Mouse (Mus musculus): ENCODE measurements around the gene Man1a. TPM values are rescaled to one million over a fixed set of nuclear protein-coding genes. Genes with fewer than 3 reads are reported as not detected.

Man1a gene
- total RNA-seq, 1 experiment from 2014 or later = 80.7 TPM

- no peak for DNase-seq
These were observed 62.2 kb downstream of the Man1a start for GRCm38 (mm10) chr10:54014116-54014758.

GRCm38 (mm10) chr10:54013143-54013791 is 63.1 kb downstream of the Man1a start:
- no peak for DNase-seq

GRCm38 (mm10) chr10:54009154-54009553 is 67.3 kb downstream of the Man1a start:
- DNase-seq = no peak

- DNase-seq = no peak
These were observed 69.5 kb downstream of the Man1a start for GRCm38 (mm10) chr10:54006868-54007267.

- no peak for DNase-seq
These were observed 70.6 kb downstream of the Man1a start for GRCm38 (mm10) chr10:54005847-54006246.

- DNase-seq = no peak
These were observed 73.5 kb downstream of the Man1a start for GRCm38 (mm10) chr10:54002936-54003335.

GRCm38 (mm10) chr10:53997301-53997700 is 79.1 kb downstream of the Man1a start:
- DNase-seq = no peak

- no peak for DNase-seq
These were observed 80.2 kb downstream of the Man1a start for GRCm38 (mm10) chr10:53996216-53996615.

- DNase-seq = no peak
These were observed 81.8 kb downstream of the Man1a start for GRCm38 (mm10) chr10:53994591-53994990.

- no peak for DNase-seq
These were observed 86.0 kb downstream of the Man1a start for GRCm38 (mm10) chr10:53990434-53990833.

- no peak for DNase-seq
These were observed 91.5 kb downstream of the Man1a start for GRCm38 (mm10) chr10:53984894-53985293.

GRCm38 (mm10) chr10:53984086-53984485 is 92.3 kb downstream of the Man1a start:
- no peak for DNase-seq

- no peak for DNase-seq
These were observed 97.8 kb downstream of the Man1a start for GRCm38 (mm10) chr10:53978647-53979046.

GRCm38 (mm10) chr10:53974180-53974579 is 102.2 kb downstream of the Man1a start:
- no peak for DNase-seq

GRCm38 (mm10) chr10:53959759-53960158 is 116.7 kb downstream of the Man1a start:
- no peak for DNase-seq

- no peak for DNase-seq
These were observed 134.8 kb downstream of the Man1a start for GRCm38 (mm10) chr10:53941597-53941996.

GRCm38 (mm10) chr10:53938199-53938598 is 138.2 kb downstream of the Man1a start:
- no peak for DNase-seq

GRCm38 (mm10) chr10:53936078-53936477 is 140.3 kb downstream of the Man1a start:
- no peak for DNase-seq

GRCm38 (mm10) chr10:53929722-53930500 is 146.5 kb downstream of the Man1a start:
- DNase-seq = no peak

- peak; percentile 13 for DNase-seq
These were observed 148.5 kb downstream of the Man1a start for GRCm38 (mm10) chr10:53927904-53928303.

GRCm38 (mm10) chr10:53925456-53925855 is 151.0 kb downstream of the Man1a start:
- no peak for DNase-seq

- DNase-seq = no peak
These were observed 154.2 kb downstream of the Man1a start for GRCm38 (mm10) chr10:53922236-53922635.

- DNase-seq = no peak
These were observed 158.9 kb downstream of the Man1a start for GRCm38 (mm10) chr10:53917517-53917916.
